Mouse (Mus musculus): ENCODE measurements around the gene Prkcd. TPM values are rescaled to one million over a fixed set of nuclear protein-coding genes. Genes with fewer than 3 reads are reported as not detected.

The Prkcd gene
- 20.0 TPM for polyA plus RNA-seq (2014; fragmentation: Illumina TruSeq; extraction: RNeasy Lipid Tissue Mini Kit (QIAGEN cat#74804); ENCODE audit: low read depth, low replicate concordance)

GRCm38 (mm10) chr14:30625856-30626726 lies at the start of gene Prkcd:
Prkcd (minus strand) TSS chr14:30626210.

GRCm38 (mm10) chr14:30653943-30654659 lies 28.1 kb upstream of the Prkcd start, which contains the start of gene Rft1:
Rft1 (plus strand) TSS chr14:30654360.

GRCm38 (mm10) chr14:30548131-30548720 lies 77.8 kb downstream of the Prkcd start, which contains the start of gene Tkt:
Tkt (plus strand) TSS chr14:30548359.

Other genes with a start within 250 kb of the Prkcd start
- 6.8 TPM for gene Dcp1a, start 146.7 kb downstream of the Prkcd start, polyA plus RNA-seq (2014; fragmentation: Illumina TruSeq; extraction: RNeasy Lipid Tissue Mini Kit (QIAGEN cat#74804); ENCODE audit: low read depth, low replicate concordance)
- gene Cacna1d, start 134.8 kb downstream of the Prkcd start, polyA plus RNA-seq (2014; fragmentation: Illumina TruSeq; extraction: RNeasy Lipid Tissue Mini Kit (QIAGEN cat#74804); ENCODE audit: low read depth, low replicate concordance) = 3.0 TPM
- 2.3 TPM for gene Tkt, start 77.9 kb downstream of the Prkcd start, polyA plus RNA-seq (2014; fragmentation: Illumina TruSeq; extraction: RNeasy Lipid Tissue Mini Kit (QIAGEN cat#74804); ENCODE audit: low read depth, low replicate concordance)
- 13.5 TPM for gene Rft1, start 28.1 kb upstream of the Prkcd start, polyA plus RNA-seq (2014; fragmentation: Illumina TruSeq; extraction: RNeasy Lipid Tissue Mini Kit (QIAGEN cat#74804); ENCODE audit: low read depth, low replicate concordance)
- gene Sfmbt1, start 88.6 kb upstream of the Prkcd start, polyA plus RNA-seq (2014; fragmentation: Illumina TruSeq; extraction: RNeasy Lipid Tissue Mini Kit (QIAGEN cat#74804); ENCODE audit: low read depth, low replicate concordance) = 13.5 TPM
- 2.3 TPM for gene Tmem110, start 199.4 kb upstream of the Prkcd start, polyA plus RNA-seq (2014; fragmentation: Illumina TruSeq; extraction: RNeasy Lipid Tissue Mini Kit (QIAGEN cat#74804); ENCODE audit: low read depth, low replicate concordance)